19 mouse cellular contexts compared by ENCODE assay signal in the genomic region with DNA sequence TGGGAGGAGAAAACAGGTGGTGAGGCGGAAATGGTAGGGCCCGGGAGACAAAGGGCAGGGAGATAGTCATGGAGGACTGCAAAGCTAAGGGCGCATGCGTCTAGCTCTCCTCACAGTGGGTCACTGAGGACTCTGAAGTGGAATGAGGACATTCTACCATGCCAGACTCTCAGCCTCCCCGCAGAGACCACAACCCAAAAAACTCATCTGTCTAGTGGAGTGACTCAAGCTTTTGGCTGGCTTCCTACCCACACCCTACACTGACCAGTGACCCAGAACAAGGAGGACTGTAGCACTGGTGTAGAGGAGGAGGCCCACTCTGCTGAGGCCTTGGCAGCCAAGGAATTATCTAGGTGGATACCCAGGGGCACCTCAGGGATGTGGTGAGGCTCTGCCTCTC. TPM values are rescaled to one million over a fixed set of nuclear protein-coding genes. Genes with fewer than 3 reads are reported as not detected.
DNase-seq lines count a peak whose midpoint lies in the region; ATAC-seq and TF ChIP-seq lines count a peak whose summit lies in the region.
"Had no signal": no experiment of that assay in that cellular context is flagged by ENCODE, and none has a peak within 500 bp of the region (broad histone marks: within the 10 kb centered on the region; RNA-seq: fewer than 3 reads in every experiment).

No protein-coding gene starts in this region.

- H3K9me3 ChIP-seq in forebrain, embryonic 10.5 days, result no peaks in the 10 kb centered on the region
- H3K9me3 ChIP-seq in forebrain, embryonic 15.5 days, result no peaks in the 10 kb centered on the region
- H3K9me3 ChIP-seq: embryonic facial prominence, embryonic 13.5 days; forebrain, embryonic 13.5 days; heart, embryonic 15.5 days; hindbrain, embryonic 15.5 days had no signal

- no peak overlapping the region for H3ac ChIP-seq in myocyte (ENCODE audit: control insufficient read depth, insufficient read length)

- no peak overlapping the region for H3K4me2 ChIP-seq in forebrain, embryonic 15.5 days (replicated peaks)
- peak overlapping the region; percentile 64 for H3K4me2 ChIP-seq in myocyte (ENCODE audit: low read depth)
- H3K4me2 ChIP-seq: embryonic facial prominence, embryonic 13.5 days; forebrain, embryonic 13.5 days; heart, embryonic 11.5 days; heart, embryonic 15.5 days; hindbrain, embryonic 15.5 days had no signal

- ATAC-seq in forebrain, embryonic 15.5 days (replicated peaks), result no peak
- no peak for ATAC-seq in megakaryocyte progenitor cell, adult 5-6 weeks (replicated peaks; ENCODE audit: poor library complexity)
- ATAC-seq: activated CD4-positive, CD25-positive, alpha-beta regulatory T cell, adult 4 months; forebrain, embryonic 13.5 days; intestine, embryonic 16.5 days had no signal

- TF ChIP-seq POLR2A in myocyte (IDR thresholded peaks at IDR 0.05; ENCODE audit: insufficient read length, low read depth), result no peak

- 93% methylated on average over 5 of the region's 5 CpGs for WGBS in forebrain, embryonic 10.5 days
- 88% methylated on average over 5 of the region's 5 CpGs for WGBS in forebrain, embryonic 15.5 days

- peak; percentile 10 for DNase-seq in forebrain, embryonic 10.5 days (ENCODE audit: extremely low spot score, low spot score)
- DNase-seq in 3134 (ENCODE audit: extremely low read depth, insufficient read length, low spot score) (peak; percentile 77), NIH3T3 (ENCODE audit: low read depth) (peak; percentile 69)
- no peak for DNase-seq in cerebellum, postnatal 36 days
- DNase-seq: adrenal gland, postnatal 14 days; cerebellum, adult 18-20 months; cerebellum, adult 9-11 months; heart, adult 2 months; kidney, adult 2 months had no signal

- H3K79me2 ChIP-seq in myocyte (ENCODE audit: control insufficient read depth, insufficient read depth), result no peaks in the 10 kb centered on the region

- H3K4me3 ChIP-seq in forebrain, embryonic 10.5 days, result no peak overlapping the region
- no peak overlapping the region for H3K4me3 ChIP-seq in forebrain, embryonic 15.5 days
- no peak overlapping the region for H3K4me3 ChIP-seq in myocyte
- H3K4me3 ChIP-seq: embryonic facial prominence, embryonic 13.5 days; forebrain, embryonic 13.5 days; heart, adult 2 months; heart, embryonic 15.5 days; hindbrain, embryonic 15.5 days had no signal

- H3K27me3 ChIP-seq in forebrain, embryonic 10.5 days (ENCODE audit: poor library complexity, severe bottlenecking), result 0 out of 2 replicates have a peak, but pooled peaks cover 6% of the 10 kb centered on the region
- no peaks in the 10 kb centered on the region for H3K27me3 ChIP-seq in forebrain, embryonic 15.5 days
- H3K27me3 ChIP-seq in myocyte (ENCODE audit: control insufficient read depth, insufficient read depth, insufficient read length), result no peaks in the 10 kb centered on the region
- H3K27me3 ChIP-seq: embryonic facial prominence, embryonic 13.5 days; heart, embryonic 15.5 days; hindbrain, embryonic 15.5 days had no signal

- no peaks in the 10 kb centered on the region for H3K36me3 ChIP-seq in forebrain, embryonic 10.5 days (replicated peaks)
- H3K36me3 ChIP-seq in forebrain, embryonic 15.5 days, result no peaks in the 10 kb centered on the region
- H3K36me3 ChIP-seq in myocyte (ENCODE audit: control insufficient read depth, insufficient read depth), result no peaks in the 10 kb centered on the region
- H3K36me3 ChIP-seq: embryonic facial prominence, embryonic 13.5 days; heart, embryonic 15.5 days; hindbrain, embryonic 15.5 days had no signal

- peak overlapping the region; percentile 44; the same call in 1 of the 2 replicates for H3K27ac ChIP-seq in forebrain, embryonic 10.5 days
- H3K27ac ChIP-seq in forebrain, embryonic 15.5 days (replicated peaks), result no peak overlapping the region
- H3K27ac ChIP-seq: embryonic facial prominence, embryonic 13.5 days; forebrain, embryonic 13.5 days; heart, adult 2 months; heart, embryonic 15.5 days; hindbrain, embryonic 15.5 days had no signal

- H3K4me1 ChIP-seq in forebrain, embryonic 10.5 days, result peaks cover 65% of the 10 kb centered on the region
- H3K4me1 ChIP-seq in forebrain, embryonic 15.5 days, result peaks cover 35% of the 10 kb centered on the region

- no peak overlapping the region for H3K9ac ChIP-seq in forebrain, embryonic 15.5 days (replicated peaks)
- H3K9ac ChIP-seq: embryonic facial prominence, embryonic 13.5 days; forebrain, embryonic 13.5 days; heart, embryonic 15.5 days; hindbrain, embryonic 15.5 days had no signal

TF ChIP-seq in myocyte, 11 proteins besides CTCF, POLR2A, EP300 and RAD21:
- TF ChIP-seq TCF3 (IDR thresholded peaks at IDR 0.05; ENCODE audit: insufficient read length, low read depth) (no peak), TCF12 (IDR thresholded peaks at IDR 0.05; ENCODE audit: insufficient read depth, poor library complexity, severe bottlenecking) (no peak), SRF (IDR thresholded peaks at IDR 0.05; ENCODE audit: control insufficient read depth, insufficient read length, low read depth) (no peak), POLR2AphosphoS2 (IDR thresholded peaks at IDR 0.05; ENCODE audit: insufficient read length, low read depth) (no peak), USF1 (IDR thresholded peaks at IDR 0.05; ENCODE audit: low read depth) (no peak), E2F4 (IDR thresholded peaks at IDR 0.05; ENCODE audit: insufficient read depth) (no peak), CEBPB (IDR thresholded peaks at IDR 0.05; ENCODE audit: insufficient read depth, poor library complexity, severe bottlenecking) (no peak), MAX (IDR thresholded peaks at IDR 0.05; ENCODE audit: low read depth) (no peak), REST (IDR thresholded peaks at IDR 0.05; ENCODE audit: insufficient read depth, insufficient read length) (no peak), MYOG (IDR thresholded peaks at IDR 0.05; ENCODE audit: control insufficient read depth in 1 of 3, insufficient read depth in 1 of 3, insufficient read length in 2 of 3, low read depth in 2 of 3) (peak in 1 of 3 experiments; percentile 41), MYOD1 (IDR thresholded peaks at IDR 0.05; ENCODE audit: control insufficient read depth in 1 of 3, insufficient read length in 2 of 3, low read depth in 2 of 3) (peak in 1 of 3 experiments; percentile 22)

RNA-seq across cellular contexts. Expression of a gene that starts 55.0 kb away (rescaled TPM):
- polyA plus RNA-seq in forebrain, embryonic 10.5 days (2016; fragmentation: Nextera tagmentation; extraction: Ambion mirVana), result 13.4 and 16.2 TPM in 2 replicates
- polyA plus RNA-seq in forebrain, embryonic 15.5 days (2015; fragmentation: Nextera tagmentation; extraction: Ambion mirVana), result 15.0 and 18.2 TPM in 2 replicates
- 49.9 TPM for polyA plus RNA-seq in myocyte (2012; fragmentation: generic; extraction: Trizol)
- total RNA-seq in megakaryocyte progenitor cell, adult 5-6 weeks (2015), result 0.67 and 1.3 TPM in 2 replicates
- total RNA-seq in megakaryocyte progenitor cell, adult 5-6 weeks (2017), result 0.37 and 1.0 TPM in 2 replicates

Comparison
In these comparisons a context has a peak if more than half of its experiments do, and no peak if none do; other contexts are left out.
1. DNase-seq: peak in forebrain, embryonic 10.5 days (single experiment), 3134 (single experiment) and NIH3T3 (single experiment); none in cerebellum, postnatal 36 days (0 of 2).